10 mouse cellular contexts compared by ENCODE assay signal in the genomic region with DNA sequence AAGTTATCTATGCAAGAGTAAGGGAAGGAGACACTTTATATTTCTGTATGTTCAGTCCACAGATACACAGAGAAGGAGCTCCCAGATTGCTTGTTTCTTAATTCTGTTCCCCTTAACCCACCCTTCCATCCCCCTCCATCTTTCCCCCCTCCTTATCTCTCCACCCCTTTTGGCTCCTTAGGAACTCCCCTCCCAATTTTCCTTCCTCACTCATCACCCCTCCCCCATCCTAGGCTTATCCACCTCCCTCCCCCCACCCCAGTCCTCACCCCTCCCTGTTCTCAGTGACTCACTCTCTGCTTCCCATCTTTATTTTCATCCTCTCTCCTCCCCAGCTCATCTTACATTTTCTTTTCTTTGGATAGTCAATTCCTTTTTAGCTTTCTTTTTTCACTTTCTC. TPM values are rescaled to one million over a fixed set of nuclear protein-coding genes. Genes with fewer than 3 reads are reported as not detected.
DNase-seq lines count a peak whose midpoint lies in the region; ATAC-seq lines count a peak whose summit lies in the region.
"Had no signal": no experiment of that assay in that cellular context is flagged by ENCODE, and none has a peak within 500 bp of the region (broad histone marks: within the 10 kb centered on the region; RNA-seq: fewer than 3 reads in every experiment).

No protein-coding gene starts in this region.

- H3K36me3 ChIP-seq in neural tube, embryonic 15.5 days: no peaks in the 10 kb centered on the region
- H3K36me3 ChIP-seq in midbrain, embryonic 16.5 days (ENCODE audit: control insufficient read depth, insufficient read depth, low read length): no peaks in the 10 kb centered on the region
- H3K36me3 ChIP-seq: midbrain, embryonic 15.5 days had no signal

- ATAC-seq in neural tube, embryonic 15.5 days (ENCODE audit: low FRiP score): no peak
- no peak for ATAC-seq in midbrain, embryonic 16.5 days
- ATAC-seq: midbrain, embryonic 15.5 days had no signal

- H3K4me3 ChIP-seq in neural tube, embryonic 15.5 days (replicated peaks): no peak overlapping the region
- H3K4me3 ChIP-seq in midbrain, embryonic 16.5 days (ENCODE audit: low read depth, low read length): no peak overlapping the region
- H3K4me3 ChIP-seq: midbrain, embryonic 15.5 days had no signal

- intact Hi-C loops in gastrocnemius, postnatal 36 days (cut with DNase I): loop anchor here (5.0 kb wide), 2 partner anchors 566 to 1086 kb away; no protein-coding TSS in a partner anchor

- H3K4me1 ChIP-seq in neural tube, embryonic 15.5 days: no peaks in the 10 kb centered on the region
- H3K4me1 ChIP-seq in midbrain, embryonic 16.5 days (ENCODE audit: control insufficient read depth, insufficient read depth, low read length): peaks cover 6% of the 10 kb centered on the region; the same call in 1 of the 2 replicates
- H3K4me1 ChIP-seq: midbrain, embryonic 15.5 days had no signal

- H3K27ac ChIP-seq in neural tube, embryonic 15.5 days (replicated peaks): no peak overlapping the region
- no peak overlapping the region for H3K27ac ChIP-seq in midbrain, embryonic 16.5 days (ENCODE audit: low read length)
- H3K27ac ChIP-seq: midbrain, embryonic 15.5 days had no signal

- no peaks in the 10 kb centered on the region for H3K9me3 ChIP-seq in neural tube, embryonic 15.5 days (replicated peaks)
- H3K9me3 ChIP-seq in midbrain, embryonic 16.5 days (replicated peaks; ENCODE audit: control insufficient read depth, low read length, poor library complexity, severe bottlenecking): no peaks in the 10 kb centered on the region
- H3K9me3 ChIP-seq: midbrain, embryonic 15.5 days had no signal

- H3K4me2 ChIP-seq in neural tube, embryonic 15.5 days: no peak overlapping the region
- no peak overlapping the region for H3K4me2 ChIP-seq in midbrain, embryonic 16.5 days (ENCODE audit: low read length)
- H3K4me2 ChIP-seq: midbrain, embryonic 15.5 days had no signal

- H3K27me3 ChIP-seq in neural tube, embryonic 15.5 days (replicated peaks): no peaks in the 10 kb centered on the region
- no peaks in the 10 kb centered on the region for H3K27me3 ChIP-seq in midbrain, embryonic 16.5 days (ENCODE audit: control insufficient read depth, insufficient read depth, low read depth, low read length)
- H3K27me3 ChIP-seq: midbrain, embryonic 15.5 days had no signal

- peak; percentile 55 for DNase-seq in gastrocnemius, adult 18-20 months (ENCODE audit: low spot score)
- no peak for DNase-seq in gastrocnemius, postnatal 36 days
- DNase-seq in neural tube, embryonic 10.5 days (ENCODE audit: extremely low spot score, low spot score): peak; percentile 38
- DNase-seq in kidney, postnatal 14 days: peak; percentile 18
- DNase-seq in yolk sac, embryonic 10.5 days (ENCODE audit: low spot score): peak; percentile 65
- no peak for DNase-seq in thymus, postnatal 4 days
- DNase-seq: B cell, adult 2 months had no signal

- H3K9ac ChIP-seq in neural tube, embryonic 15.5 days (replicated peaks): no peak overlapping the region
- no peak overlapping the region for H3K9ac ChIP-seq in midbrain, embryonic 16.5 days (ENCODE audit: low read depth, low read length)
- H3K9ac ChIP-seq: midbrain, embryonic 15.5 days had no signal

RNA-seq across cellular contexts. Expression of gene Col3a1, which starts 1.5 kb away (rescaled TPM):
- 10 to 100 TPM; 72.3 to 85.2 TPM for total RNA-seq in gastrocnemius, adult 18-20 months (2021)
- total RNA-seq in gastrocnemius, postnatal 36 days (2021): 100 to 1,000 TPM; 366 to 551 TPM
- 346 and 516 TPM in 2 replicates for polyA plus RNA-seq in neural tube, embryonic 15.5 days (2015; fragmentation: Nextera tagmentation; extraction: Ambion mirVana)
- polyA plus RNA-seq in midbrain, embryonic 16.5 days (2015; fragmentation: Nextera tagmentation; extraction: Ambion mirVana): 111 and 122 TPM in 2 replicates

Comparison
In these comparisons a context has a peak if more than half of its experiments do, and no peak if none do; other contexts are left out.
1. DNase-seq: peak in gastrocnemius, adult 18-20 months (single experiment), neural tube, embryonic 10.5 days (single experiment), kidney, postnatal 14 days (single experiment) and yolk sac, embryonic 10.5 days (single experiment); none in gastrocnemius, postnatal 36 days (0 of 2) and thymus, postnatal 4 days (single experiment).
2. RNA of gene Col3a1, which starts 1.5 kb away (total RNA-seq): 366 to 551 TPM in gastrocnemius, postnatal 36 days; 72.3 to 85.2 TPM in gastrocnemius, adult 18-20 months; every median in the first group is over 4 times any median in the second.